Mouse (Mus musculus) embryonic facial prominence, embryonic 10.5 days (tissue): ENCODE results near the gene Gm10037. TPM values are rescaled to one million over a fixed set of nuclear protein-coding genes. Genes with fewer than 3 reads are reported as not detected.
"Not testable (repeated sequence)": the region's sequence is repeated elsewhere in the genome, so short reads cannot be mapped to it uniquely, and the experiment has no call there.

Experiments used
- DNase-seq: peaks from one replicate; pipeline ENCODE4 v3.0.0-alpha.2; 2017; ENCODE audit warnings: low spot score
- H3K27ac ChIP-seq: fragments of 300-500 bp; sonication (generic); replicated peaks from 2 replicates; pipeline ENCODE4 v1.5.1; 2016; ENCODE audit warnings: mild to moderate bottlenecking
- H3K27me3 ChIP-seq: fragments of 300-500 bp; sonication (generic); replicated peaks from 2 replicates; pipeline ENCODE4 v1.6.1; 2016; ENCODE audit warnings: low read depth, mild to moderate bottlenecking; ENCODE audit not compliant: poor library complexity, severe bottlenecking
- H3K36me3 ChIP-seq: fragments of 300-500 bp; sonication (generic); replicated peaks from 2 replicates; pipeline ENCODE4 v1.6.1; 2016; ENCODE audit warnings: mild to moderate bottlenecking, moderate library complexity
- H3K4me1 ChIP-seq: fragments of 300-500 bp; sonication (generic); 2 replicates; pipeline ENCODE4 v1.6.1; 2016
- H3K4me3 ChIP-seq: fragments of 300-500 bp; sonication (generic); 2 replicates; pipeline ENCODE4 v1.5.1; 2016; ENCODE audit warnings: mild to moderate bottlenecking, moderate library complexity
- H3K9me3 ChIP-seq: fragments of 300-500 bp; sonication (generic); 2 replicates; pipeline ENCODE4 v1.6.1; 2016; ENCODE audit warnings: mild to moderate bottlenecking
- whole genome bisulfite sequencing: fragments of 180-500 bp; shearing (Covaris S2); methylation state at CpG from one replicate; pipeline ENCODE4 v1.1.7; 2016; 5-methylcytosine and 5-hydroxymethylcytosine counted together
- polyA plus RNA-seq: library from polyadenylated mRNA; unstranded; fragments of >200 nt; fragmentation: Nextera tagmentation; extraction: Ambion mirVana; gene quantifications from 2 replicates; pipeline ENCODE4 v1.2.1, GENCODE M21; 2016

Gm10037 gene
- 1.9 and 2.7 TPM in 2 replicates for polyA plus RNA-seq

DNA sequence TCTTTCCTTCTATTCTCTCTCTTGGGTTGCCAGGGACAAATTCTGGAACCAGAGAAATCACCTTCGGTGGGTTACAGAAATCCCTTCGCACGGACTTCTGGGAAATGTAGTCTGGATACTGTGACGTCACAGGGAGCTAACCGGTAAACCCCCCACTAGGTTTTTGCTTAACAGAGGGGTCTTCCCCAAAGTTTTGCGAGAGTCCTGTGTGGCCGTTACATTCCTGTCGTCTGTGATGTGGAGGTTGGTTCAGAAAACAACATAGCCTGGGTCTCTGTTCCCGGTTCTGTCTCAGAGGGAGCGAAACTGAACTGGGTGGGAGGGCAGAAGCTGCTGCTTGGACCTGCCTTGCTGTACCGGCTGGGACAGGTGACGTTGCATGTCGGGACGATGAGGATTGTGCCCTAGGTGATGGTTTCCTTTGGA, at the start of gene Gm10037:
Gene Gm10037 (plus strand): TSS at position 196 of the 426 bp plus-strand sequence.
- H3K27ac ChIP-seq = peak within 1 kb of the TSS; percentile 62
- peaks cover 14% of the 10 kb centered on the region for H3K36me3 ChIP-seq
- H3K9me3 ChIP-seq = peaks cover 7% of the 10 kb centered on the region; the same call in 1 of the 2 replicates
- no peaks in the 10 kb centered on the region for H3K4me1 ChIP-seq
- WGBS = 2% methylated on average over 14 of the region's 14 CpGs
- H3K4me3 ChIP-seq = peak within 1 kb of the TSS; percentile 63
- H3K27me3 ChIP-seq = no peaks in the 10 kb centered on the region
- DNase-seq = peak; percentile 57

DNA sequence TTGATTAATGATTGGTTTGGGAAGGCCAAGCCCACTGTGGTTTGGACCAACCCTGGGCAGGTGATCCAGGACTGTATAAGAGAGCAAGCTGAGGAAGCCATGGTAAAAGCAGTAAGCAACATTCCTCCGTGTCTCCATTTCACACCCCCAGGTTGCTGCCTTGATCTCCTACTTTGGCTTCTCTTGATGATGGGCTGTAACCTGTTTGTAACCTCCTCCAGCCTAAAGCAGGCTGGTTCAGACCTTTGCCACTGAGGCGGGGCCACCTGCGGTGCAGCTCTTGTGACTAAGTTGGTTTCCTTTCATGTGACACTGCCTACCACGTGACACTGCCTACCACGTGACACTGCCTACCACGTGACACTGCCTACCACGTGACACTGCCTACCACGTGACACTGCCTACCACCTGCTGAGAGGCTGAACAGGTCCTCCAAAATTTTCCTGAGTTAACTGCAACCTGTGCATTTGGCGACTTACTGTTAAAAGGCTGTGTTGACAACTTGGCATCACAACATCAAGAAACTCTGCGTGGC, 38.9 kb upstream of the Gm10037 start:
- 93% methylated on average over 10 of the region's 10 CpGs for WGBS
- no peaks in the 10 kb centered on the region for H3K27me3 ChIP-seq
- no peak overlapping the region for H3K4me3 ChIP-seq
- DNase-seq = no peak
- H3K27ac ChIP-seq = no peak overlapping the region
- H3K9me3 ChIP-seq = peaks cover 17% of the 10 kb centered on the region; the same call in 1 of the 2 replicates
- H3K4me1 ChIP-seq = no peaks in the 10 kb centered on the region
- H3K36me3 ChIP-seq = peaks cover 22% of the 10 kb centered on the region

DNA sequence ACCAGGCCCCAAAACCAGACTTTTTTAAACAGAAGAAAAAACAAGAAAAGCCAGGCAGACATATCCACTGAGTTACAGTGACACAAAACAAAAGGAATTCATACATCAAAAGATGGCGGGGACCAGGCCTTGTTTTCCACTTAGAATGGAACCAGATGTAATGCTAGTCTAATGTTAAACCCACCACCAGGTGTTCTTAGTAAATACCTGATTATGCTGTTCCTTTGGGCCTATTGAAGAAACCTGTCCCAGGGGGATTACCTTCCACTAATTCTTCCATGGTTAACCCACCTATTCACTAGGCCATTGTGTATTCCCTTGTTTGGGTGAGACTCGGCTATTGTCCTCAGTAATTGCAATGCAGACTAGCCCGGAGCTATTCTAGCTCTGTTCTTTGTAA, 32.3 kb upstream of the Gm10037 start:
- 78% methylated on average over 3 of the region's 3 CpGs for WGBS
- no peaks in the 10 kb centered on the region for H3K4me1 ChIP-seq

DNA sequence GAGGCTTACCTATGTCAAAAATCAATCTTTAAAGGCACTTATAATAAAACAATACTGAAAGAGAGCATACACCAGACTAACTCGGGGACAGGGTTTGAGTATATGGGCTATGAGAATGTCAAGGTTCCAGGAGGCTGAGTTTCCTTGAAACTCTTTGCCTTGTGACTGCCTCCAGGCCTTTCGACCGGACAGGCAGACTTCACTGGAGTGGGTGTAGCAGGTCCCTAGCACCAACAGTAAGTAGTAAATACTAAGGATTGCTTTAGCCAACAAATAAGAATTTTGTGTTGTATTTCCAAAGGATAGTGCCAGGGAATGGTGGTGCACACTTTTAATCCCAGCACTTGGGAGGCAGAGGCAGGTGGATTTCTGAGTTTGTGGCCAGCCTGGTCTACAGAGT, 31.8 kb upstream of the Gm10037 start:
- H3K36me3 ChIP-seq, H3K4me1 ChIP-seq, H3K4me3 ChIP-seq, H3K9me3 ChIP-seq, H3K27ac ChIP-seq, DNase-seq, H3K27me3 ChIP-seq: not testable (repeated sequence)
- WGBS = 87% methylated on average over 3 of the region's 3 CpGs

More for the DNA sequence above, 32.3 kb upstream of the Gm10037 start:
- Histone ChIP-seq H3K27me3 (no peaks in the 10 kb centered on the region), H3K9me3 (no peaks in the 10 kb centered on the region), H3K4me3 (no peak overlapping the region), H3K36me3 (no peaks in the 10 kb centered on the region), H3K27ac (no peak overlapping the region)
- DNase-seq = no peak

DNA sequence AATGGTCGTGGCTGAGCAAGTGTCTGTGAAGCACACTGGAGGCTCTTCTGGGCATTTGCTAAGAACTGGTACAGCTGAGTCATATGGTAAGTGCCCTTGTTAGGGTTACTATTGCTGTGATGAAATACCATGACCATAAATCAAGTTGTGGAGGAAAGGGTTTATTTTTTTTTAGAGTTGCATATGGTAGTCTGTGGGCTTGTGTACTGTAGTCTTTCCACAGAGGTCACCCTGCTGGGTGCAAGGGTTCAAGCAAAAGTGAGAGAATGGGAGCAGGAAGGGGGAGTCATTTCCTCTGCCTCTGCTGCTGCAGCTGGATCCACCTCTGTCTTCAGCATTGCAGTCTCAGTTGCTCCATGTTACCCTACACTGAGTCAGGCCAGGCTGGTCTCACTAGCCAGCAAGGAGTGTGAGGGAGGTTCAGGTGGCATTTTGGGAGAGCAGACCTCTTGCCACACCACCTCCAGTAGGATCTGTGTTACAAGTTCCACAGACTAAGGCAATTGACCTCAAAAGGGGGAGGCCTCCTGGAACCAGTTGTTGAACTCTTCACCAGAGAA, 19.2 kb upstream of the Gm10037 start:
- WGBS = 81% methylated on average over 1 of the region's 1 CpGs
- peaks cover 4% of the 10 kb centered on the region; the same call in 1 of the 2 replicates for H3K9me3 ChIP-seq
- H3K4me1 ChIP-seq = 0 out of 2 replicates have a peak, but pooled peaks cover 3% of the 10 kb centered on the region
- H3K27ac ChIP-seq = no peak overlapping the region
- H3K27me3 ChIP-seq = no peaks in the 10 kb centered on the region
- no peak for DNase-seq
- no peak overlapping the region for H3K4me3 ChIP-seq
- H3K36me3 ChIP-seq = peaks cover 9% of the 10 kb centered on the region

DNA sequence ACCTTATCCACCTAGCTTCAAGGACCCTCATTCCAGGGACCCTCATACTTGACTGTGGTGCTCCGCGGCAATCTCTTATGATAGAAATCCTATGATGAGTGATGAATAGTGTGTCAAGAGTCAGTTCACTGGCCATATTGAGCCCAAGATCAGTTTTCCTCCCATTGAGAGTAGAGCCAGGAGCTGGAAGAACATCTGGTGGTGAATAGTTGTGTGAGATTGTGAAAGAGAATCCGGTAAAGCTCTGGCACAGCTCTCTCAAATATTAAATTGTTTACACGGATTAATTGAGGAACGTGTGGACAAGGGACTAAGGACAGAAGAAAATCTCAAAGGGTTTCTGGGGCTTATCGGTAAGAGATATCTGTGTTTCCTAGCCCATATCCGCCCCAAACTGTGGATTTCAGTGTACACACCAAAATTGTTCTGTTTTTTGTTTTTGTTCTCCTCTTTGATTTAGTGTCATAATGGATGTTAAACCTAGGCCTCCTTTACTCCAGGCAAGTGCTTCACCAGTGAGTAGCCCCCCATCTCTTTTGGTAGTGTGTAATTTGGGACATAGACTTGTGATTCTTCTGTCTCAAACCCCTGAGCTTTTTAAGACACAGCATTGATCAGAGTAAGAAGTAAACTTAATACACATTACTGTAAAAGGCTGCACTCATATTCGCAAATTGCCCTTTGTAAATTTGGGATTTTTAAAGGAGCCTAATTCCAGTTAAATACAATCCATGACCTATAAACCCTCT, 17.8 kb upstream of the Gm10037 start:
- H3K27me3 ChIP-seq = no peaks in the 10 kb centered on the region
- DNase-seq = no peak
- peaks cover 10% of the 10 kb centered on the region for H3K36me3 ChIP-seq
- H3K4me1 ChIP-seq = 0 out of 2 replicates have a peak, but pooled peaks cover 3% of the 10 kb centered on the region
- peak overlapping the region; percentile 86 for H3K4me3 ChIP-seq
- peaks cover 9% of the 10 kb centered on the region; the same call in 1 of the 2 replicates for H3K9me3 ChIP-seq
- no peak overlapping the region for H3K27ac ChIP-seq
- WGBS = 79% methylated on average over 8 of the region's 8 CpGs

DNA sequence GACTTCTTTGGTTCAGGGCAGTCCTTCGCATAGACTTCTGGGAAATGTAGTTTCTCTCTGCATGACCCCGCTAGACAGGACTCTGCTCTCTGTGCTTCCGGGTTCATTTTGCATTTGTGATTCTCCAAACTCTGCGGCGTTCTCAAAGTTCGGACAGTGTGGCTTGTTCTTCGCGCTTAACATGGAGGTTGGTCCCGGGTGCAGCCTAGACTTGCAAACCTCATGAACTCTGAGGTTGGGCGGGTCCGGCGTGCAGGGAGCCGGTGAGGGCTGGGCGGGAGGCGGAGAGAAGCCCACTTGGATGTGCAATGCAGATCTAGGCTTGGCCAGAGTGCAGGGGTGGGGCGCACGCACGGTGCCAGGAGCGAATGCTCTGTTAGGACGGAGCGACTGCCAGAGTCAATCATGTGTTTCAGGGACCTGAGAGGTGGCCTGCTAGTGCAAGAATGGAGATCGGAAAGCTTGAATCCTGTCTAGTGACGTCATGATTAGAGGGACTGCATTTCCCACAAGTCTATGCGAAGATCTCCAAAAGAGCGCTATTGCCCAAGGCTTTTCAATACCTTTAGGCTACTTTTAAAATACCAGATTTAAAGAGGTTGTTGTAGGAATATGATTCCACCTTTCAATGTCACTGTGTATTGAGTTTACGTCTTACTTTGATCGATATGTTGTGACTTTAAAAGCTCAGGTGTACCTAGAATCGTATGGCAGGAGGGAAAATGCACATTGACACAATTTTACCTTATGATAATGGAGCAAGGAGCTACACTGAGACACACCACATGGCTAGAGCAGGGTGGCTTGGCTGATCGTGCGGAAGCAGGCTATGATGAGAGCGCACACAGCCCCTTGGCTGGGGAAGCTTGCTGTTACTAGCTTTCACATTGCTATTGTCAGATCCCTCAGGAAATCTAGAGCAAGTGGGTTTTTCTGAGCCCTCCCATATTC, 16.9 kb upstream of the Gm10037 start, which contains the start of gene Zfp273:
Gene Zfp273 (plus strand): TSS at position 31 of the 951 bp plus-strand sequence.
- H3K9me3 ChIP-seq = peaks cover 12% of the 10 kb centered on the region; the same call in 1 of the 2 replicates
- H3K4me1 ChIP-seq = 0 out of 2 replicates have a peak, but pooled peaks cover 3% of the 10 kb centered on the region
- peaks cover 18% of the 10 kb centered on the region for H3K36me3 ChIP-seq
- H3K4me3 ChIP-seq = peak within 1 kb of the TSS; percentile 86
- peak within 1 kb of the TSS; percentile 88 for H3K27ac ChIP-seq
- DNase-seq = peak; percentile 81
- no peaks in the 10 kb centered on the region for H3K27me3 ChIP-seq
- 5% methylated on average over 31 of the region's 31 CpGs for WGBS

DNA sequence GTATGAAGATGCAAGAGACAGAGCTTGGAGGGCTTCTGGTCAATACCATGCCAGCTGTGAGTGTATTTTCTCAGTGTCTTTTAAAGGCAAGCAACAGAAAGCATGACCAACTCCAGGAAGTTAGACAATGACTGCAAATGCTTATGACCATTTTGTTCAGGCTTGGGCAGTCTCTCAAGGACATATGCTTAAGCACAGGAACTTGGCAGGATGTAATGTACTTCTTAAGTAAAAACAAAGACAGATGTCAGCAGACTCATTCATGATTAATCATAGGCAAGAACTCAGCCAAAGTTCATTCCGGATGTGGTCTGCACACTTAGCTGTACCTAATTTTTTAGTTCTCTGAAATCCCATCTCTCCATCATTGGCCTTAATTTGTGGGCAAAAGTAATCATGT, 12.3 kb upstream of the Gm10037 start:
- Histone ChIP-seq H3K27ac (no peak overlapping the region), H3K4me3 (no peak overlapping the region), H3K27me3 (no peaks in the 10 kb centered on the region), H3K9me3 (peaks cover 15% of the 10 kb centered on the region; the same call in 1 of the 2 replicates), H3K4me1 (0 out of 2 replicates have a peak, but pooled peaks cover 3% of the 10 kb centered on the region), H3K36me3 (peaks cover 42% of the 10 kb centered on the region)
- no peak for DNase-seq
- WGBS = 96% methylated on average over 1 of the region's 1 CpGs

DNA sequence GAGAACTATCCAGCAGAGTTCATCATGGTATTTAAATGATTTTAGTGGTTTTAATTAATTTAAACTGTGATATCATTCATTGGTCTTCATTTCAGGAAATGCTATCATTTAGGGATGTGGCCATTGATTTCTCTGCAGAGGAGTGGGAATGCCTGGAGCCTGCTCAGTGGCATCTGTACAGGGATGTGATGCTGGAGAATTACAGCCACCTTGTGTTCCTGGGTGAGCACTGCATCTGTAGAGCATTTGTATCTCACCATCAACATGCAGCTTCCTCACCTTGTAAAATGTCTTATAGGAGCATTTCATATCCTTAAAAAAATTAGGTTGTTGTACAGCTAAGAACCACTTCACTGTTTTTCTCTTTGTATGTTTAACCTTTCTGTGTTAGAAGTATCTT, 2.2 kb downstream of the Gm10037 start:
- H3K27ac ChIP-seq, DNase-seq, H3K27me3 ChIP-seq, H3K36me3 ChIP-seq, H3K4me1 ChIP-seq, H3K9me3 ChIP-seq, H3K4me3 ChIP-seq: not testable (repeated sequence)

DNA sequence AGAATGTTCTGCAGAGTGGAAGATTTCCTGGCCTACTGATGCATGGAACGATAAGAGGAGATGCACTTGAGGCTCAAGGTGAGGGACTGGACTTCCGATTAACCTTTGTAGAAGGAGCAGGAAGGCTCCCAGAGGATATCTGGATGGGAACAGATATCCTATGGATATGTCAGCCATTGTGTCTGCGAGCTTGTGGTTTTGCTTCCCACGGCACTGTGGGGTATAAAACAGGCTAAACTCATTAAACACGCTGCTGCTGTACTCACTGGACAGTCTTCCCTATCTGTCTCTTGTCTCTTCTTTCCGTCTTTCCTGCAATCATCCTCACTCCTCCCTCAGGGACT, 12.8 kb downstream of the Gm10037 start:
- Histone ChIP-seq H3K4me3 (peak overlapping the region; percentile 57), H3K9me3 (no peaks in the 10 kb centered on the region), H3K27me3 (no peaks in the 10 kb centered on the region), H3K27ac (no peak overlapping the region; the same call in 1 of the 2 replicates), H3K36me3 (no peaks in the 10 kb centered on the region), H3K4me1 (peaks cover 10% of the 10 kb centered on the region)
- WGBS = 46% methylated on average over 6 of the region's 6 CpGs
- no peak for DNase-seq

DNA sequence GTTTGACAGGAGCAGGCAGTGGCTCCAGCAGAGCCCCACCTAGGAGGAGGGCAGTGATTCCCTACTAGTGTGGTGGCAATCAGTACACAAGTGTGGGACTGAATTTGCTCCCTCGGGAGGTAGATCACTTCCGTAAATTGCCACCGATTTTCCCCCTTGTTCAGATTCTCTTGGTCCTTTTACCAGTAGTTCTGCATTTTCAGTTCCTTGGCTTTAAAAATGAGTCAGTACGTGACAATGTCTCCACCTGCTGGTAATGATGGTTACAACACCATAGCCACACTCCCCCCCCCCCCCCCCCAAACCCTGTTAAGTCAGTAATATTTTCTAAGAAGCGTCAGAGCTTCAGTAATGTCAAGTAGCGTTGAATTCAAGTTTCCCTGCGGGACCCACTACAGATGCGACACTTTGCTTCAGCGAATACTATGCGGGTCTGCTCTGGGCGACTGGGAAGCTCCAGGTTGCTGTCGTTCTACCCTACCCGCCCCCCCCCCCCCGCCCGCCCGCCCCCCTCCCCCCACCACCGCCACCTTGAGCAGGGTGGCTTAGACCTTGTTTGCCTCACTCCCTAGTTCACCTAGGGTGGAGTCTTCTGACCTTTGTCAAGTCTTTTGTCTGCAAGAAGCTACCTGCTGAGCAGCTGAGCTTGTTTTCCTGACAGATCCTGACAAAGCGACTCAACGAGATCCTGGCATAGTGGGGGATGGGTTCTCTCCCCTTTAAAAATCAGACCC, 13.4 kb downstream of the Gm10037 start:
- Histone ChIP-seq H3K4me3 (peak overlapping the region; percentile 57), H3K36me3 (no peaks in the 10 kb centered on the region), H3K27me3 (no peaks in the 10 kb centered on the region), H3K9me3 (no peaks in the 10 kb centered on the region), H3K4me1 (peaks cover 10% of the 10 kb centered on the region), H3K27ac (peak overlapping the region; percentile 10; the same call in 1 of the 2 replicates)
- under 1% methylated on average over 17 of the region's 19 CpGs for WGBS
- DNase-seq = peak; percentile 71
